Mouse (Mus musculus) ES-CJ7 (cell line): ENCODE results near the gene 9930021J03Rik.
A peak's percentile ranks its signal among the peaks of the same experiment; 100 is the strongest.

Experiments
- DNase-seq: peaks from one replicate; pipeline ENCODE4 v3.0.0; 2011; ENCODE audit warnings: low read depth, low spot score

Gene 9930021J03Rik

GRCm38 (mm10) chr19:29696840-29697239 is 108.9 kb downstream of the 9930021J03Rik start:
- no peak for DNase-seq

- DNase-seq: no peak
Measured at GRCm38 (mm10) chr19:29696309-29696708, 109.5 kb downstream of the 9930021J03Rik start.

- no peak for DNase-seq
Measured at GRCm38 (mm10) chr19:29695071-29695470, 110.7 kb downstream of the 9930021J03Rik start.

GRCm38 (mm10) chr19:29683844-29684540 is 121.8 kb downstream of the 9930021J03Rik start:
- DNase-seq: peak; percentile 83

- DNase-seq: peak; percentile 36
Measured at GRCm38 (mm10) chr19:29680182-29681152, 125.3 kb downstream of the 9930021J03Rik start.

- no peak for DNase-seq
Measured at GRCm38 (mm10) chr19:29678181-29678778, 127.5 kb downstream of the 9930021J03Rik start.

GRCm38 (mm10) chr19:29676479-29677193 is 129.2 kb downstream of the 9930021J03Rik start:
- no peak for DNase-seq

GRCm38 (mm10) chr19:29675562-29676078 is 130.2 kb downstream of the 9930021J03Rik start:
- peak; percentile 23 for DNase-seq

- DNase-seq: no peak
Measured at GRCm38 (mm10) chr19:29674946-29675345, 130.8 kb downstream of the 9930021J03Rik start.

GRCm38 (mm10) chr19:29672660-29673059 is 133.1 kb downstream of the 9930021J03Rik start:
- peak; percentile 83 for DNase-seq

GRCm38 (mm10) chr19:29671160-29671559 is 134.6 kb downstream of the 9930021J03Rik start:
- DNase-seq: no peak

- DNase-seq: no peak
Measured at GRCm38 (mm10) chr19:29670247-29670646, 135.5 kb downstream of the 9930021J03Rik start.

- no peak for DNase-seq
Measured at GRCm38 (mm10) chr19:29668135-29668534, 137.7 kb downstream of the 9930021J03Rik start.

- DNase-seq: peak; percentile 26
Measured at GRCm38 (mm10) chr19:29666965-29667594, 138.7 kb downstream of the 9930021J03Rik start.

- DNase-seq: no peak
Measured at GRCm38 (mm10) chr19:29666164-29666563, 139.6 kb downstream of the 9930021J03Rik start.

- peak; percentile 14 for DNase-seq
Measured at GRCm38 (mm10) chr19:29664934-29665333, 140.9 kb downstream of the 9930021J03Rik start.
